Mouse (Mus musculus) regulatory T cell (primary cell): Measurements from ENCODE around the gene Taf3.

ENCODE experiments used
- in situ Hi-C: fragments of 300-600 bp; cut with MboI, MseI; formaldehyde crosslinking; loops from one replicate; pipeline ENCODE4 v1.15.1; 2025; ENCODE audit warnings: high pct_unique_total_duplicates

Taf3 gene

GRCm38 (mm10) chr2:9958011-9958410 lies 90.4 kb downstream of the Taf3 start:
- in situ Hi-C loops, result loop anchor here (10.0 kb wide), 1 partner anchor 317 kb away; no protein-coding TSS in a partner anchor

GRCm38 (mm10) chr2:9956546-9956945 lies 91.8 kb downstream of the Taf3 start:
- in situ Hi-C loops, result loop anchor here (10.0 kb wide), 1 partner anchor 318 kb away; no protein-coding TSS in a partner anchor

GRCm38 (mm10) chr2:9955576-9956535 lies 92.5 kb downstream of the Taf3 start:
- in situ Hi-C loops, result loop anchor here (10.0 kb wide), 1 partner anchor 319 kb away; no protein-coding TSS in a partner anchor

GRCm38 (mm10) chr2:9946739-9947138 lies 101.7 kb downstream of the Taf3 start:
- in situ Hi-C loops, result no loop called here

- in situ Hi-C loops, result no loop called here
These were observed 102.8 kb downstream of the Taf3 start for GRCm38 (mm10) chr2:9945611-9946010.

GRCm38 (mm10) chr2:9943011-9943410 lies 105.4 kb downstream of the Taf3 start:
- in situ Hi-C loops, result no loop called here

GRCm38 (mm10) chr2:9939250-9939649 lies 109.1 kb downstream of the Taf3 start:
- in situ Hi-C loops, result no loop called here

- in situ Hi-C loops, result no loop called here
These were observed 112.4 kb downstream of the Taf3 start for GRCm38 (mm10) chr2:9935965-9936364.

- in situ Hi-C loops, result no loop called here
These were observed 121.5 kb downstream of the Taf3 start for GRCm38 (mm10) chr2:9926905-9927283.

- in situ Hi-C loops, result no loop called here
These were observed 122.0 kb downstream of the Taf3 start for GRCm38 (mm10) chr2:9926194-9926904.

- in situ Hi-C loops, result loop anchor here (25.0 kb wide), 1 partner anchor 368 kb away; no protein-coding TSS in a partner anchor
These were observed 129.5 kb downstream of the Taf3 start for GRCm38 (mm10) chr2:9918691-9919471.

- in situ Hi-C loops, result loop anchor here (25.0 kb wide), 1 partner anchor 370 kb away; no protein-coding TSS in a partner anchor
These were observed 130.8 kb downstream of the Taf3 start for GRCm38 (mm10) chr2:9917602-9918001.

- in situ Hi-C loops, result loop anchor here (25.0 kb wide), 1 partner anchor 381 kb away; no protein-coding TSS in a partner anchor
These were observed 142.4 kb downstream of the Taf3 start for GRCm38 (mm10) chr2:9905995-9906394.

GRCm38 (mm10) chr2:9903854-9904560 lies 144.4 kb downstream of the Taf3 start:
- in situ Hi-C loops, result loop anchor here (5.0 to 25.0 kb wide), 2 partner anchors 383 to 1147 kb away; no protein-coding TSS in a partner anchor

GRCm38 (mm10) chr2:9897846-9898245 lies 150.6 kb downstream of the Taf3 start:
- in situ Hi-C loops, result no loop called here

GRCm38 (mm10) chr2:9896097-9896770 lies 152.2 kb downstream of the Taf3 start:
- in situ Hi-C loops, result no loop called here

GRCm38 (mm10) chr2:9894836-9895593 lies 153.4 kb downstream of the Taf3 start:
- in situ Hi-C loops, result loop anchor here (5.0 kb wide), 1 partner anchor 107 kb away; no protein-coding TSS in a partner anchor

GRCm38 (mm10) chr2:9893272-9893953 lies 155.0 kb downstream of the Taf3 start:
- in situ Hi-C loops, result loop anchor here (5.0 kb wide), 1 partner anchor 109 kb away; no protein-coding TSS in a partner anchor
